Mouse (Mus musculus) heart, adult 2 months (tissue): Measurements from ENCODE around the gene Rps19.

Experiments used
- CTCF ChIP-seq: fragments of 200-600 bp; IDR thresholded peaks from 2 replicates; pipeline ENCODE4 v1.8.1; 2022; ENCODE audit warnings: antibody characterized with exemption, mild to moderate bottlenecking, moderate library complexity
- POLR2A ChIP-seq: fragments of 200-500 bp; IDR thresholded peaks from 2 replicates; pipeline ENCODE4 v1.6.1; 2011; ENCODE audit warnings: mild to moderate bottlenecking, low read depth, low read length, control low read depth; ENCODE audit not compliant: insufficient read depth

GRCm38 (mm10) chr7:24902264-24902629 lies 18.1 kb downstream of the Rps19 start:
- no peak for TF ChIP-seq CTCF
- no peak for TF ChIP-seq POLR2A
